Mouse (Mus musculus) right cerebral cortex, postnatal 14 days (tissue): ENCODE results near the gene Samd4.
A peak's percentile ranks its signal among the peaks of the same experiment; 100 is the strongest.

ENCODE experiments used
- DNase-seq: peaks from one replicate; pipeline ENCODE4 v3.0.0; 2022

Gene Samd4

GRCm38 (mm10) chr14:46882431-46883067 lies at the start of gene Samd4:
Samd4 (plus strand) TSS chr14:46882854.
- peak; percentile 64 for DNase-seq

- no peak for DNase-seq
Observed at GRCm38 (mm10) chr14:46839326-46839725, 43.3 kb upstream of the Samd4 start.

- no peak for DNase-seq
Observed at GRCm38 (mm10) chr14:46845706-46846105, 36.9 kb upstream of the Samd4 start.

- DNase-seq: no peak
Observed at GRCm38 (mm10) chr14:46848063-46848590, 34.5 kb upstream of the Samd4 start.

- DNase-seq: no peak
Observed at GRCm38 (mm10) chr14:46848736-46849135, 33.9 kb upstream of the Samd4 start.

GRCm38 (mm10) chr14:46849769-46850168 lies 32.9 kb upstream of the Samd4 start:
- no peak for DNase-seq

GRCm38 (mm10) chr14:46853677-46854076 lies 29.0 kb upstream of the Samd4 start:
- DNase-seq: no peak

- DNase-seq: no peak
Observed at GRCm38 (mm10) chr14:46862922-46863321, 19.7 kb upstream of the Samd4 start.

- DNase-seq: peak; percentile 53
Observed at GRCm38 (mm10) chr14:46880935-46881334, 1.7 kb upstream of the Samd4 start.

- peak; percentile 24 for DNase-seq
Observed at GRCm38 (mm10) chr14:46881581-46882430, 848 bp upstream of the Samd4 start.

GRCm38 (mm10) chr14:46883068-46883870 lies 615 bp downstream of the Samd4 start:
- peak; percentile 72 for DNase-seq

GRCm38 (mm10) chr14:46883871-46884441 lies 1.3 kb downstream of the Samd4 start:
- peak; percentile 38 for DNase-seq

- peak; percentile 52 for DNase-seq
Observed at GRCm38 (mm10) chr14:46884701-46885428, 2.2 kb downstream of the Samd4 start.

- DNase-seq: no peak
Observed at GRCm38 (mm10) chr14:46885429-46885755, 2.7 kb downstream of the Samd4 start.

- no peak for DNase-seq
Observed at GRCm38 (mm10) chr14:46885891-46886301, 3.2 kb downstream of the Samd4 start.

GRCm38 (mm10) chr14:46889096-46889495 lies 6.4 kb downstream of the Samd4 start:
- no peak for DNase-seq

GRCm38 (mm10) chr14:46893961-46894360 lies 11.3 kb downstream of the Samd4 start:
- DNase-seq: no peak

GRCm38 (mm10) chr14:46897953-46898352 lies 15.3 kb downstream of the Samd4 start:
- DNase-seq: no peak

GRCm38 (mm10) chr14:46898626-46899025 lies 16.0 kb downstream of the Samd4 start:
- no peak for DNase-seq

GRCm38 (mm10) chr14:46902498-46903087 lies 19.9 kb downstream of the Samd4 start:
- DNase-seq: no peak

GRCm38 (mm10) chr14:46904276-46904675 lies 21.6 kb downstream of the Samd4 start:
- DNase-seq: no peak

GRCm38 (mm10) chr14:46908858-46909257 lies 26.2 kb downstream of the Samd4 start:
- no peak for DNase-seq
